Mouse (Mus musculus) adrenal gland, postnatal 0 days (tissue): Measurements from ENCODE around the gene Ppp1r3g. TPM values are rescaled to one million over a fixed set of nuclear protein-coding genes. Genes with fewer than 3 reads are reported as not detected.

Experiments used
- polyA plus RNA-seq: library from polyadenylated mRNA; unstranded; fragments of >200 nt; fragmentation: Nextera tagmentation; extraction: Ambion mirVana; gene quantifications from 2 replicates; pipeline ENCODE4 v1.2.1, GENCODE M21; 2015

Gene Ppp1r3g
- 0.36 and 0.96 TPM in 2 replicates for polyA plus RNA-seq

GRCm38 (mm10) chr13:35958539-35958938 is at the start of gene Ppp1r3g:
Gene Ppp1r3g (plus strand): TSS chr13:35958839.

Other genes with a start within 250 kb of the Ppp1r3g start
- 25.5 and 27.0 TPM in 2 replicates for gene Rpp40, start 52.5 kb upstream of the Ppp1r3g start, polyA plus RNA-seq
- gene Fars2, start 158.6 kb downstream of the Ppp1r3g start, polyA plus RNA-seq = 54.9 and 78.9 TPM in 2 replicates
- gene Lyrm4, start 158.7 kb downstream of the Ppp1r3g start, polyA plus RNA-seq = 40.4 and 47.5 TPM in 2 replicates